Mouse (Mus musculus): ENCODE data around the gene Ptprf. TPM values are rescaled to one million over a fixed set of nuclear protein-coding genes. Genes with fewer than 3 reads are reported as not detected.
A peak's percentile ranks its signal among the peaks of the same experiment; 100 is the strongest.

Ptprf gene
- polyA plus RNA-seq, 1 experiment = 194 TPM

DNA sequence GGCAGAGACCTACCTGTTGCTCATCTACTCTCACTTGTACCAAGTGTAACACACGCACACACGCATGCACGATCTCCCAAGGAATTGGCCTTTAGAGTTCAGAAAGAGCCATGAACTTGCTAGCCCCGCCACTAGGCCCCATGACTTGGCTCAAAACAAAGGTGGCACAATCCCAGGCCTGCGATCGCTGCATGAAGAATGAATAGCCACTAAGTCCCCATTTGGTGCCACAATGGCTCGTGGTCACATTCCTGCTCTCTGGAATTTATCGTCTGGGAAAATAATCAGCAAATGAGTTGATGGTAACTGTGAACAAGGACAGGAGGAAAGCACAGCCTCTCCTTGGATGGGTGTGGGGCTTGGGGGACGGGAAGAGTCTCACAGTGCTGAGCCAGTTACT lies 54.3 kb downstream of the Ptprf start:
- TF ChIP-seq EP300 (IDR thresholded peaks at IDR 0.05; ENCODE audit: insufficient read depth, low read depth, low read length) (no peak), POLR2A (IDR thresholded peaks at IDR 0.05; ENCODE audit: insufficient read depth, low read length) (no peak), CTCF (IDR thresholded peaks at IDR 0.05; ENCODE audit: low read depth, low read length) (no peak)
- Histone ChIP-seq H3K4me1 (ENCODE audit: control insufficient read depth, insufficient read depth, low read length) (peaks cover 12% of the 10 kb centered on the region), H3K27ac (ENCODE audit: insufficient read depth, low read length) (no peak overlapping the region), H3K4me3 (ENCODE audit: low read depth, low read length) (no peak overlapping the region), H3K9me3 (replicated peaks; ENCODE audit: control insufficient read depth, insufficient read depth, low read length, poor library complexity, severe bottlenecking) (no peaks in the 10 kb centered on the region), H3K27me3 (ENCODE audit: control insufficient read depth, insufficient read depth, low read length, poor library complexity, severe bottlenecking) (no peaks in the 10 kb centered on the region), H3K36me3 (ENCODE audit: control insufficient read depth, insufficient read depth, low read length, poor library complexity, severe bottlenecking) (peaks cover 19% of the 10 kb centered on the region), H3K9ac (ENCODE audit: low read depth, poor library complexity, severe bottlenecking) (no peak overlapping the region)

- H3K9me3 ChIP-seq (replicated peaks; ENCODE audit: control insufficient read depth, insufficient read depth, low read length, poor library complexity, severe bottlenecking) = no peaks in the 10 kb centered on the region
- no peak overlapping the region for H3K9ac ChIP-seq (ENCODE audit: low read depth, poor library complexity, severe bottlenecking)
- H3K36me3 ChIP-seq (ENCODE audit: control insufficient read depth, insufficient read depth, low read length, poor library complexity, severe bottlenecking) = peaks cover 22% of the 10 kb centered on the region
- H3K27me3 ChIP-seq (ENCODE audit: control insufficient read depth, insufficient read depth, low read length, poor library complexity, severe bottlenecking) = no peaks in the 10 kb centered on the region
- no peak overlapping the region for H3K4me3 ChIP-seq (ENCODE audit: low read depth, low read length)
- H3K4me1 ChIP-seq (ENCODE audit: control insufficient read depth, insufficient read depth, low read length) = peaks cover 24% of the 10 kb centered on the region
- no peak overlapping the region for H3K27ac ChIP-seq (ENCODE audit: insufficient read depth, low read length)
- TF ChIP-seq EP300 (IDR thresholded peaks at IDR 0.05; ENCODE audit: insufficient read depth, low read depth, low read length) = no peak
- no peak for TF ChIP-seq CTCF (IDR thresholded peaks at IDR 0.05; ENCODE audit: low read depth, low read length)
- no peak for TF ChIP-seq POLR2A (IDR thresholded peaks at IDR 0.05; ENCODE audit: insufficient read depth, low read length)
These were observed 56.4 kb downstream of the Ptprf start for GRCm38 (mm10) chr4:118234711-118235388.

DNA sequence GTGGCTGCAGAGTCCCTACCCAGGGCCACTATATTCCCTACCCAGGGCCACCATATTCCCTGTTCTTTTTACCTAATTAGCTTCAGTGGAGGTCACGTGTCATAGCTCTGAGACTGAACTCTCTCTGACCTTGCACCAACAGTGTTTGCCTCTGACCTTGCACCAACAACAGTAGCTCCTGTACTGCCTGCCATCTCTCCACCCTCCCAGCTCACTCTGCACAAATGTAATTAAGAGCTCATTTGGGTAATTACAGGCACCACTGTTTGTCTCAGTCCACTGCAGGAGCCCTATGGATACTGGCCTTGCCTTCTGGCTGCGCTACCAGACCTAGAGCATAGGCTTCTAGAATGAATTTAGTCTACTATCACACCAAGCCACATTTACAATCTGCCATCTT lies 57.3 kb downstream of the Ptprf start:
- Histone ChIP-seq H3K27ac (ENCODE audit: insufficient read depth, low read length) (no peak overlapping the region), H3K27me3 (ENCODE audit: control insufficient read depth, insufficient read depth, low read length, poor library complexity, severe bottlenecking) (no peaks in the 10 kb centered on the region), H3K4me1 (ENCODE audit: control insufficient read depth, insufficient read depth, low read length) (peaks cover 25% of the 10 kb centered on the region), H3K4me3 (ENCODE audit: low read depth, low read length) (no peak overlapping the region), H3K36me3 (ENCODE audit: control insufficient read depth, insufficient read depth, low read length, poor library complexity, severe bottlenecking) (peaks cover 22% of the 10 kb centered on the region), H3K9ac (ENCODE audit: low read depth, poor library complexity, severe bottlenecking) (no peak overlapping the region), H3K9me3 (replicated peaks; ENCODE audit: control insufficient read depth, insufficient read depth, low read length, poor library complexity, severe bottlenecking) (no peaks in the 10 kb centered on the region)
- TF ChIP-seq EP300 (IDR thresholded peaks at IDR 0.05; ENCODE audit: insufficient read depth, low read depth, low read length) (0 out of 2 replicates have a peak, but pooled peaks have one; percentile 9), POLR2A (IDR thresholded peaks at IDR 0.05; ENCODE audit: insufficient read depth, low read length) (no peak), CTCF (IDR thresholded peaks at IDR 0.05; ENCODE audit: low read depth, low read length) (no peak)

DNA sequence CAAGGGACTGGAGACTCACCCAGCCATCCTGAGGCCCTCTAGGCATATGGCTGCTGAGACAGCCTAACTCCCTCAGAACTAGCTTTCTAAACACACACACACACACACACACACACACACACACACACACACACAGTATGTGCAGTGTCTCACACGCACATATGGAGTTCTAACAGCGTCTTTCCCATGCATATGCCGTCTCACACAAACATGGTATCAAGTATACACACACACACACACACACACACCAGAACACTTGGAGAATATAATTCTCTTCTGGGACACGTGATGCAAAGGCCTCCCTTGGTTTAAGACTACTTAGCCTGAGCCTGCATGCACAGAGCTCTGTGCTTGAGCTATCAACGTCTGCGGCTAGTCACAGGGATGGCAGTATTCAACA lies 59.3 kb downstream of the Ptprf start:
- Histone ChIP-seq H3K4me3 (ENCODE audit: low read depth, low read length) (no peak overlapping the region), H3K9me3 (replicated peaks; ENCODE audit: control insufficient read depth, insufficient read depth, low read length, poor library complexity, severe bottlenecking) (no peaks in the 10 kb centered on the region), H3K27ac (ENCODE audit: insufficient read depth, low read length) (no peak overlapping the region), H3K27me3 (ENCODE audit: control insufficient read depth, insufficient read depth, low read length, poor library complexity, severe bottlenecking) (no peaks in the 10 kb centered on the region), H3K36me3 (ENCODE audit: control insufficient read depth, insufficient read depth, low read length, poor library complexity, severe bottlenecking) (peaks cover 23% of the 10 kb centered on the region), H3K4me1 (ENCODE audit: control insufficient read depth, insufficient read depth, low read length) (peaks cover 29% of the 10 kb centered on the region), H3K9ac (ENCODE audit: low read depth, poor library complexity, severe bottlenecking) (no peak overlapping the region)
- TF ChIP-seq POLR2A (IDR thresholded peaks at IDR 0.05; ENCODE audit: insufficient read depth, low read length) (no peak), EP300 (IDR thresholded peaks at IDR 0.05; ENCODE audit: insufficient read depth, low read depth, low read length) (no peak), CTCF (IDR thresholded peaks at IDR 0.05; ENCODE audit: low read depth, low read length) (no peak)

DNA sequence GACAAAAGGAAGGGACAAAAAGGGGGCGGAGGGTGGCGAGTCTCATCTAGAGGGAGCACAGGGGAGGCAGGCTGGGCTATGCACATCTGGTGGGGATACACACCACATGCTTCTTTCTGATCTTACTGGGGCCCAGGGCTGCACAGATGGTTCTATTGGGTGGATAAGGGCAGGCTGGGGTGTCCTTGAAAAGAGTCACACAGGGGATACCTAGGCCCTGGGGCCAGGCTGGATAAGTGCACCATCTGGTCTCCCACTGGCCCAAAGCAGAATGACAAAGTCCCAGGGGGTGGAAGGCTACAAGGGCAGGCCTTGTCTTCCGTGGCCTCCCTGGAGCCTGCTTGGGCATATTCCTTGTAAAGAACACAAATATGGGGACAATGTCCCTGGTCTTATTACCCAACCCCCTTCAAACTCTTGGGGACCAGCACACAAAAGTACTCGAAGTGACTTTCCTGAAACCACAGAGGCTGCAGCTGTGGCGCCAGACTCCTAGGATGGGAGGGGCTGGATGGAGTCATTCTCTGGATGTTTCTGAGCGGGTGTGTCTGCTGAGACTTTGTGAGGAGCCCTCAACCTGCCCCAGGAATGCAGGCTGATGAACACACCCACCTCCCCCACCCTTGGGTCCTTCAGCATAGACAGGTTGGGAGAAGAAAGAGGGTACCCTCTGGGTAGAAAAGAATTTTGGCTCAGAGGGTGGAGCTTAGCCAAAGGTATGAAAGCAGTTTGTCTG lies 62.0 kb downstream of the Ptprf start:
- peak overlapping the region; percentile 95 for H3K27ac ChIP-seq (ENCODE audit: insufficient read depth, low read length)
- peak; percentile 98 for TF ChIP-seq EP300 (IDR thresholded peaks at IDR 0.05; ENCODE audit: insufficient read depth, low read depth, low read length)
- TF ChIP-seq POLR2A (IDR thresholded peaks at IDR 0.05; ENCODE audit: insufficient read depth, low read length) = no peak
- peaks cover 26% of the 10 kb centered on the region for H3K36me3 ChIP-seq (ENCODE audit: control insufficient read depth, insufficient read depth, low read length, poor library complexity, severe bottlenecking)
- no peaks in the 10 kb centered on the region for H3K27me3 ChIP-seq (ENCODE audit: control insufficient read depth, insufficient read depth, low read length, poor library complexity, severe bottlenecking)
- H3K9ac ChIP-seq (ENCODE audit: low read depth, poor library complexity, severe bottlenecking) = no peak overlapping the region
- H3K4me1 ChIP-seq (ENCODE audit: control insufficient read depth, insufficient read depth, low read length) = peaks cover 23% of the 10 kb centered on the region
- H3K4me3 ChIP-seq (ENCODE audit: low read depth, low read length) = no peak overlapping the region
- H3K9me3 ChIP-seq (replicated peaks; ENCODE audit: control insufficient read depth, insufficient read depth, low read length, poor library complexity, severe bottlenecking) = no peaks in the 10 kb centered on the region

DNA sequence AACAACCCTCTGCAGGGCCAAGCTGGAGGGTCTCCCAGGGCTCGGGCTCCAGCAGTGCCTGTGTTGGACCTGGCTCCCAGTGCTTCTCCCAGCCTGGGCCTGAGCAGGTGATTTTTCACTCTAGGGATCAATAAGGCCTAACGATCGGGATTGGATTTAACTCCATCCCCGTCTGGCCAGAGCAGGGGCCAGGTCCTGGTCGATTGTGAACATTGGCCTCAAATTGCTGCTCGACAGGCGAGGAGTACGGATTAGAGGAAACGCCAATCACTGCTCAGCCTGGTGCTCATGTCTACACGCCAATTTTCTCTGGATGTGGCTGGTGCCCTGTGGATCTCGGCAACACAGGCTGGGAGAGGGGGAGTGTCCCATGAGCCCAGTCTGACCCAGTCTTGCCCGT lies 63.8 kb downstream of the Ptprf start:
- H3K36me3 ChIP-seq (ENCODE audit: control insufficient read depth, insufficient read depth, low read length, poor library complexity, severe bottlenecking) = peaks cover 34% of the 10 kb centered on the region
- no peaks in the 10 kb centered on the region for H3K27me3 ChIP-seq (ENCODE audit: control insufficient read depth, insufficient read depth, low read length, poor library complexity, severe bottlenecking)
- TF ChIP-seq EP300 (IDR thresholded peaks at IDR 0.05; ENCODE audit: insufficient read depth, low read depth, low read length) (no peak), CTCF (IDR thresholded peaks at IDR 0.05; ENCODE audit: low read depth, low read length) (no peak), POLR2A (IDR thresholded peaks at IDR 0.05; ENCODE audit: insufficient read depth, low read length) (no peak)
- H3K4me3 ChIP-seq (ENCODE audit: low read depth, low read length) = no peak overlapping the region
- H3K9me3 ChIP-seq (replicated peaks; ENCODE audit: control insufficient read depth, insufficient read depth, low read length, poor library complexity, severe bottlenecking) = no peaks in the 10 kb centered on the region
- H3K4me1 ChIP-seq (ENCODE audit: control insufficient read depth, insufficient read depth, low read length) = peaks cover 16% of the 10 kb centered on the region
- H3K9ac ChIP-seq (ENCODE audit: low read depth, poor library complexity, severe bottlenecking) = no peak overlapping the region
- no peak overlapping the region for H3K27ac ChIP-seq (ENCODE audit: insufficient read depth, low read length)

All from ES-Bruce4 (cell line).